Mouse (Mus musculus) liver, embryonic 14.5 days (tissue): ENCODE measurements around the gene Nedd4.

ENCODE experiments used
- CTCF ChIP-seq: IDR thresholded peaks from 2 replicates; pipeline ENCODE4 v1.5.1; 2016; ENCODE audit warnings: antibody characterized with exemption, low read depth, control low read depth
- EP300 ChIP-seq: IDR thresholded peaks from 2 replicates; pipeline ENCODE4 v1.6.1; 2016; ENCODE audit warnings: antibody characterized with exemption, low read depth

DNA sequence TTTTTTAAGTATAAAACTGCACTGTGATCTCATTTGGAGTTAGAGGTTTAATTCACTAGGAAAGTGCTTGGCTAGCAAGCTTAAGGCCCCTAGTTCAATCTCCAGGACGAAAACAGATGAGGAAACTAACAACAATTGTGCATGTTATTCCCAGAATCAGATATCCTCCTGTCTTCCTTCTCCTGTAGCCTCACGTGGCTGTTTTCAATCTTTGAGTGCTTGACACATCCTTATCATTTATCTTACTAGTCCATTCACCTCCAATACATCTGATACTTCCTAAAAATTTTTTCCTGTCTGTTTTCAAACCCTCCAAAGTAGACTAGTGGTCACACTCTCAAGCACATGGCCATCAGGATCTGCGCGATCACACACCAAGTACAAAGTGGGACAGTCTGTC, 57.0 kb downstream of the Nedd4 start:
- TF ChIP-seq CTCF = no peak
- no peak for TF ChIP-seq EP300
